Mouse (Mus musculus): ENCODE results near the gene Znhit6.
A peak's percentile ranks its signal among the peaks of the same experiment; 100 is the strongest.

Gene Znhit6

GRCm38 (mm10) chr3:145646666-145647065 lies 70.7 kb downstream of the Znhit6 start:
- DNase-seq: no peak

DNA sequence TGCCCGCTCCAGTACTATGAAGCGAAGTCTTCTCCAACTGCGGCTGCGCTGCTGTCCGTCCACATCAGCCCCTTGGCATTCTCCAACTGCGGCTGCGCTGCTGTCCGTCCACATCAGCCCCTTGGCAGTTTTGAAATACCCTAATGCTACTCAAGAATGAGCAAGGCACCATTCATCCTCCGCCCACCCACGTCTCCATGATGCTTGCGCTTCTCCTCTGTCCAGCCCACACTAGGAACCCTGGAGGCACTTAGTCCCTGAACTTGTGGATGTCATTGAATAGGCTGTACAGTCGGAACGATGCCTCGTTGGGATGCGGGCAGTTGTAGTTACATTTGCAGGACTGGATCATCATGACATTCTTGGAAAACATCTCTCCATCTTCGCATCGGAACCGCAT lies 71.4 kb downstream of the Znhit6 start:
- DNase-seq: no peak

DNA sequence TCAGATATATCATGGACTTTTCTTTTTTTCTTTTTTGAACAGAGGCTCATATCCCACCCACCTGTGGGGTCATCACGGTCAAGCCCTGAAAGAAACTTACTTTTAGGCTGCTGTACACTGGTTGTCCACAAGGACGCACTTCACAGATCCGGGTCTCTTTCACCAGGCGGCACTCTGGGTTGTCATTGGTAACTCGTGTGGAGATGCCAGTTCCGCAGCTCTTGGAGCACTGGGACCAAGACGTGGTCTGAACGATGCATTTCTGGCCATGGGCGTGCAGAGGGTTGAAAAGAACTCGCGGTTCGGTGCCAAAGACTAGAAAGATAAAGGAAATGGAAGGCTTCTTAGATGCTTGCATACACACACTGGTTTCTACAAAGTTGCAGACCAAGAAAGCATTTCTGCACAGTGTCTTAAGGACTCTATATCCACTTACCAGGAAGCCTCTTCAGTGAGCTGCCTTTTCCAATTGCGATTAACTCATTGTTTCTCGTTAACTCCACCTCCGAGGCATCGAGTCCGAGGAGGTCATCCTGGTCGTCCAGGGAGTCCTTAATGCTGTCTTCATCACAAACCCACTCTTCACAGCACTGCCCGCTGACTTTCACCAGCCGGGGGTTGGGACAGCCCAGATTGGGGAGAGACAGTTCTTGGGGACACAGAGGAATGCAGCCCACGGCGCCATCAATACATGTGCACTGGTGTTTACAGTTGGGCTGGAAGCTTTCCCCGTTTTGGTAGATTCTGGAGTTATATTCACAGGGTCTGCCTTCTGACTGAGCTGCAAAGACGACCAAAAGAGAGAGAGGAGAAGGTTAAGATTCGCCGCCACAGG lies 72.3 kb downstream of the Znhit6 start:
- peak in 1 of 2 experiments; percentile 34 for DNase-seq

- peak; percentile 61 to 73 for DNase-seq
Measured at GRCm38 (mm10) chr3:145648991-145649851, 73.2 kb downstream of the Znhit6 start.

- DNase-seq: peak; percentile 88 to 91
Measured at GRCm38 (mm10) chr3:145649852-145650202, 73.8 kb downstream of the Znhit6 start, which contains the start of gene Ccn1. Gene Ccn1, minus strand, starts transcription at chr3:145649981.

GRCm38 (mm10) chr3:145650298-145651011 lies 74.5 kb downstream of the Znhit6 start:
- DNase-seq: peak; percentile 74 to 77

DNA sequence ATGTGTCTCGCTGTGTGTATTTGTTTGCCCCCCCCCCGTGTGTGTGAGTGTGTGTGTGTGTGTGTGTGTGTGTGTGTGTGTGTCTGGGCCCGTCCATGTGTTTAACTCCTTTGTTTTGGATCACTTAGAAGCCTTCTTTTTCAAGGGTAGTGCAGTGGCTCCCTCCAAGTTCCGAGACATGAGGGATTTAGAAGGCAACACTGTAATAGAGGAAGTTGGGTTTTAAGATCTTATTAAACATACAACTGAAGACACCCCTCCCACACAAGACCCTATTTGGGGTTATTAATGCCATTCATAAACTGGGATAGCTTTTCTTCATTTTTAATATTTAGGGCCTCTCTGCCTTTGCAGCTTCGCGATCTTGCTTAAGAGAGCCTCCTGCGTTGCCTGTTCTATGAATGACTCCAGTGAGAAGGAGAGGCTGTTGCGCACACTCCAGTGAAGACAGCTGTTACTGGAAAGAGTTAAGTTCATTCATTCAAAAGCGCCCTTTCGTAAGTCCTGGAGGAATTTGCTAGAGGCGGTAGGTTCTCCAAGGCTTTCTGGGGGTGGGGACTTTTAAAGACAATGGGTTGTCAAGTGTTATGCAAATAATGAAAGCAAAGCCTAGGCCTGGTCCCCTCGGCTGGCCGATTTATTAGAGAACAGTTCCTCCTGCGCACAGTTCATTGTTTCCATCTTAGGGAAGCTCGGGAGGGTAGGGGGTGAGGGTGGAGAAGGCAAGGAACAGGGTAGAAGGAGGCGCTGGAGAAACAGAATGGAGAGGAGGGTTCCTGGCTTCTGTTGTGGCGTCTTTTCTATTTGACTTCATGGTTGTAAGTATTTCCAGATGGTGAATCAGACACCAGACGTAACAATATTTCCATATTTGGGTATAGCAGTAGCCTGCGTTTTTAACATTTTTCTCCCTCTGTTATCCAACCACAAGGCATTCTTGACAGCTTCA lies 75.3 kb downstream of the Znhit6 start:
- peak; percentile 34 to 63 for DNase-seq

DNA sequence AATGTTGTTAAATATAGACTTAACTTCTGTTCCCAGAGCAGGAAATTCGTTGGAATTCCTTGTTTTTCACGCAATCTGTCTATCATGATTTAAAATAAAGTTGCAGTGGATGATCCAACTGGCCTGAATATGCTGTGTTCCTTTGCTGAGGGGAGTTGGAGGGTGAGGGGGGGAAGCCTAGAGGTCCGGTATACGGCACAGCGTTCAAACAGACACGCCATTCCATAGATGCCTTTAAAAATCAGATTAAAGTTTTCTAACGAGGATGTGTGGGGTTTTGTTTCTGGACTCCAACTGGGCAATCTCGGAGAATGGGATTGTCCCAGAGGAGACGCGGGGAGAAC lies 75.9 kb downstream of the Znhit6 start:
- no peak for DNase-seq

- DNase-seq: peak in 1 of 2 experiments; percentile 45
Measured at GRCm38 (mm10) chr3:145652322-145653131, 76.5 kb downstream of the Znhit6 start.

GRCm38 (mm10) chr3:145653191-145653940 lies 77.4 kb downstream of the Znhit6 start:
- peak; percentile 82 to 84 for DNase-seq

DNA sequence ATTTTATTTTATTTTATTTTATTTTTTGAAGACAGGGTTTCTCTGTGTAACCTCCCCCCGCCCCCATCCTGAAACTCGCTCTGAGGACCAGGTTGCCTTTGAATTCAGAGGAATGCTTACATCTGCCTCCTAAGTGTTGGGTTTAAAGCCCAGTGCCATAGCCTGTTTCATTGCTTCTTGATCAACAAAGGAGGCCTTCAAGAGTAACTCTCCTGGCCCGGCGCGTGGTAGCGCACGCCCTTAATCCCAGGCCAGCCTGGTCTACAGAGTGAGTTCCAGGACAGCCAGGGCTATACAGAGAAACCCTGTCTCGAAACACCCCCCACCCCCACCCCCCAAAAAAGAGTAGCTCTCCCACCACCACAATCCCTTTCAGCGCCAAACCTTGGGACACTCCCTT lies 78.0 kb downstream of the Znhit6 start:
- no peak for DNase-seq

All from lung, adult 18-20 months (tissue).